Mouse (Mus musculus) midbrain, embryonic 15.5 days (tissue): ENCODE data around the gene 5730596B20Rik. TPM values are rescaled to one million over a fixed set of nuclear protein-coding genes. Genes with fewer than 3 reads are reported as not detected.

Experiments
- microRNA counts: library from miRNA; unstranded; fragments of <30 nt; microRNA quantifications from one replicate; lab custom pipeline; 2016
- microRNA-seq: library from miRNA; unstranded; fragments of <30 nt; microRNA quantifications from one replicate; pipeline ENCODE4, GENCODE M21; 2016
- polyA plus RNA-seq: library from polyadenylated mRNA; unstranded; fragments of >200 nt; fragmentation: Nextera tagmentation; extraction: Ambion mirVana; gene quantifications from 2 replicates; pipeline ENCODE4 v1.2.1, GENCODE M21; 2015

Gene 5730596B20Rik
- polyA plus RNA-seq, 1 experiment from 2014 or later = not detected

MicroRNAs encoded within 50 kb of the gene (microRNA counts, 519-probe panel; counts per million panel counts)
- not detected for microRNA mmu-miR-196b (lab: Ali Mortazavi, UCI)

Small RNA genes lying within 50 kb of the gene (microRNA-seq; reads per million reads assigned to microRNA genes)
- gene Mir196b = 32.5 reads per million, percentile 40 among the genes with 10 or more reads in this experiment

Other genes with a start within 250 kb of the 5730596B20Rik start
- 4.8 and 5.4 TPM in 2 replicates for gene Skap2, start 164.9 kb upstream of the 5730596B20Rik start, polyA plus RNA-seq
- 0.14 TPM in 1 of 2 replicates, not detected in the other for gene Hoxa1, start 19.2 kb upstream of the 5730596B20Rik start, polyA plus RNA-seq
- 0.19 and 0.25 TPM in 2 replicates for gene Hoxa2, start 12.7 kb upstream of the 5730596B20Rik start, polyA plus RNA-seq
- not detected in 2 replicates for gene Hoxa4, start 14.3 kb downstream of the 5730596B20Rik start, polyA plus RNA-seq
- 0.64 TPM in 1 of 2 replicates, not detected in the other for gene Hoxa5, start 27.1 kb downstream of the 5730596B20Rik start, polyA plus RNA-seq
- gene Hoxa6, start 31.2 kb downstream of the 5730596B20Rik start, polyA plus RNA-seq = not detected in 2 replicates
- gene Hoxa3, start 35.8 kb downstream of the 5730596B20Rik start, polyA plus RNA-seq = not detected in 2 replicates
- gene Gm28308, start 35.8 kb downstream of the 5730596B20Rik start, polyA plus RNA-seq = not detected in 2 replicates
- gene Hoxa7, start 44.4 kb downstream of the 5730596B20Rik start, polyA plus RNA-seq = not detected in 2 replicates
- not detected in 2 replicates for gene Hoxa9, start 53.6 kb downstream of the 5730596B20Rik start, polyA plus RNA-seq
- gene Hoxa10, start 63.4 kb downstream of the 5730596B20Rik start, polyA plus RNA-seq = 0.15 TPM in 1 of 2 replicates, not detected in the other
- 0.13 TPM in 1 of 2 replicates, not detected in the other for gene Hoxa11, start 68.3 kb downstream of the 5730596B20Rik start, polyA plus RNA-seq
- gene Hoxa13, start 83.4 kb downstream of the 5730596B20Rik start, polyA plus RNA-seq = not detected in 2 replicates
- gene Evx1, start 136.0 kb downstream of the 5730596B20Rik start, polyA plus RNA-seq = 0.97 and 1.6 TPM in 2 replicates